Comparison of ENCODE assay signal across 8 mouse cellular contexts in the genomic region with DNA sequence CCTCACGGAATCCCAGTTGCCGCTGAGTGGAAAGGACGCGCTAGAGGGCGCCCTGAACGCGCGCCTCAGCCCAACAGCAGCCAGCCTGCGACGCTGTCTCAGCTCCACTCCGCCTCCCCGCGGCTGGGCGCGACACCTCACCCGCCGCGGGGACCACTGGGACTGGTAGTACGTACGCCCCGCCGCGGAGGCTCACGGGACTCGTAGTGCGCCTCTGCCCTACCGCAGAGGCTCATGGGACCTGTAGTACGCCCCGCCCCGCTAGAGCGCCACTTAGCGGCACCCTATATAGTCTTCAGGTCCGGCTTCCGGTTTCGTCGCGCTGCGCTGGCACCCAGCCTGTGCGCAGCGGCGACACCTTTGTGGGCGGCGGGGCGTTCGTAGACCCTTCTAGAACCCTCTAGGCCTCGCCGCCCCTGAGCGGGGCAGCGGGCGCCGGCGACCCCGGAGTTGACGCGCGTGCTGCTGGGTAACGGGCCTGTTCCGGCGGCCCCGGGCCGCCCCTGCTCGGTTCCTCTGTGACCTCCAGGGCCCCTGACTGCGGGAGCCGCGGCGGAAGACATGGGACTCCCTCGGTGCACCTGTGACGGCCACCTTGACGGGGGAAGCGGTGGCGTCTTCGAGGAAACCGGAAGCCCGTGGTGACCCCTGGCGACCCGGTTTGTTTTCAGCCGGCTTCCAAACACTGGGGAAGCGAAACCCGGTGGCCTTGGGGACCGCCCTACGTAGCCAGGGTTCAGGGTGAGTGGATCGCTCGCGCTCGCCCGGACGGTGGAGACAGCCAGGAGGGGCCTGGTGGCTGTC. TPM values are rescaled to one million over a fixed set of nuclear protein-coding genes. Genes with fewer than 3 reads are reported as not detected.
DNase-seq lines count a peak whose midpoint lies in the region; ATAC-seq lines count a peak whose summit lies in the region.

A gene (plus strand): TSS at position 282 of the 804 bp plus-strand sequence.

- H3K27ac ChIP-seq in hindbrain, embryonic 12.5 days, result peak within 1 kb of the TSS; percentile 96

- peak within 1 kb of the TSS; percentile 63 for H3K4me2 ChIP-seq in hindbrain, embryonic 12.5 days (replicated peaks)

- no peaks in the 10 kb centered on the region for H3K9me3 ChIP-seq in hindbrain, embryonic 12.5 days (replicated peaks)

- H3K9ac ChIP-seq in hindbrain, embryonic 12.5 days, result peak within 1 kb of the TSS; percentile 87

- DNase-seq in NIH3T3 (ENCODE audit: low read depth), result peak; percentile 96
- peak; percentile 99 to 100 for DNase-seq in cerebellum, postnatal 10 days
- DNase-seq in frontal cortex, postnatal 10 days (ENCODE audit: low spot score in 2 of 2), result peak; percentile 97 to 98
- peak; percentile 96 to 99 for DNase-seq in layer of hippocampus, postnatal 14 days (ENCODE audit: low spot score in 2 of 2)
- DNase-seq in lung, postnatal 14 days, result peak; percentile 98
- DNase-seq in retina, adult 2 months (ENCODE audit: low read depth, low spot score), result peak; percentile 96
- DNase-seq in thymus, postnatal 36 days, result peak; percentile 99

- H3K4me3 ChIP-seq in hindbrain, embryonic 12.5 days, result peak within 1 kb of the TSS; percentile 79

- peak; percentile 98 for ATAC-seq in hindbrain, embryonic 12.5 days (ENCODE audit: low FRiP score)

- no peaks in the 10 kb centered on the region for H3K27me3 ChIP-seq in hindbrain, embryonic 12.5 days

- no peaks in the 10 kb centered on the region for H3K36me3 ChIP-seq in hindbrain, embryonic 12.5 days

- H3K4me1 ChIP-seq in hindbrain, embryonic 12.5 days, result peaks cover 13% of the 10 kb centered on the region

- under 1% methylated on average over 87 of the region's 87 CpGs for WGBS in hindbrain, embryonic 12.5 days

RNA-seq across cellular contexts. Expression of the gene that starts here (rescaled TPM):
- polyA plus RNA-seq in hindbrain, embryonic 12.5 days (2016; fragmentation: Nextera tagmentation; extraction: Ambion mirVana), result 79.0 and 86.6 TPM in 2 replicates
- 10 to 100 TPM; 68.2 to 73.1 TPM for total RNA-seq in layer of hippocampus, postnatal 14 days (2021)

Comparison
In these comparisons a context has a peak if more than half of its experiments do, and no peak if none do; other contexts are left out.
1. Peak in every context shown above with its lines: DNase-seq, ATAC-seq, H3K4me3 ChIP-seq and H3K27ac ChIP-seq.